Mouse (Mus musculus): ENCODE data around the gene Lgr4.

Lgr4 gene

DNA sequence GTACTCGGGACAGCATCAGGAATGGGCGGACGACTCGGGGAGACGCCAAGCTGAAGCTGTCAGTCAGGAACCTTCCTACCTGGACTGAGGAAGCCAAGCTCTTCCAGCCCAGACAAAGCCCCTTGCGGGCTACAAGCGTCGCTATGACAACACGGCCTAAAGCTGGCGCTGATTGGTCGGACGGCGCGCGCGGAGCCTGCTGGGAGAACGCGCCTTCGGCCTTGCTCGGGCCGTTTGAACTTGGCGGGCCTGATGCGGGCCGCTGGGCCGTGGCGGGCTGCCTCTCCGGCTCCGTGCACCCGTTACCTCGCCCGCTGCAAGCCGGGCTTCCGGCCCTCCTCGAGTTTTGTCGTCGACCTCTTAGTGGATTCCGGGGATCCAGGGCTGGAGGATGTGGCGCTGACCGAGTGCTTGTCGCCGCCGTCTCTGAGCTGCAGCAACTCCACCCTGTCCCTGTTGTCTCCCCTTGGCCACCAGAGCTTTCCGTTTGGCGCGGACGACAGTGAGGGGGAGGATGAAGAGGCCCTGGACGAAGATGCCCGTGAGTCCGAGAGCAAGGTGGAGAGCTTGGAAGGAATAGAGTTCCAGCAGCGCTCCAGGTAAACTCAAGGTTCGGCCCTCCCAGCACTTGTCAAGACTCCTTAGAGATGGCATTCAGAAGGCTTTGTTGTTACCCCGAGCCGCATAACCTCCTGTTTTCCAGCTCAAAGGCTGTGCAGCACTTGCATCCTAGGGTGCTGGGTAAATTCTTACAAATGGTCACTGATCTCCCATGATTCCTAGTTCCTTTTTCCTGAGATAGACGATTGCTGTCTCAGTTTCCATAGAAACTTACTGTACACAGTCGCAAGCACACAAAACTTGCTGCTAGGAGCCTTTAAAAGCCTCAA is 100.4 kb downstream of the Lgr4 start, which contains the start of gene Ccdc34:
Ccdc34 (plus strand) TSS at position 202 of the 890 bp plus-strand sequence.
- peak; percentile 85 for DNase-seq (ENCODE audit: low spot score)

DNA sequence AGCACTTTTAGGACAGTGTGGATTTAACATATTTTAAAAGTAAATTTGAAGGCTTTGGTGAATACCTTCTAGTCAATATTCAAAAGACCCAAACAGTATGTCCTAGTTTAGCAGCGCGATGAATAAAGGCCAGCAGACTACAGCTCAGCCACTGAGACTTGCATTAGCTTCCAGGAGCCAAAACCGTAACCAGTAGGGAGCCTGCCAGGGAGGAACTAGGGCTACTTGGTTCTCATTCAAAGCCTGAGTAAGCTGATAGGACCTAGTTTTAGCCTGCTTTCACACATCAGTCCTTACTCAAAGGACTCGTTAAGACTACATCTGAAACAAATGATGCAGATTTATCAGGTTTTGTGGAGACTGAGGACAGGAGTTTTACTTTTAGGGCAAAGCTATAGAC is 102.2 kb downstream of the Lgr4 start:
- DNase-seq (ENCODE audit: low spot score) = no peak

DNA sequence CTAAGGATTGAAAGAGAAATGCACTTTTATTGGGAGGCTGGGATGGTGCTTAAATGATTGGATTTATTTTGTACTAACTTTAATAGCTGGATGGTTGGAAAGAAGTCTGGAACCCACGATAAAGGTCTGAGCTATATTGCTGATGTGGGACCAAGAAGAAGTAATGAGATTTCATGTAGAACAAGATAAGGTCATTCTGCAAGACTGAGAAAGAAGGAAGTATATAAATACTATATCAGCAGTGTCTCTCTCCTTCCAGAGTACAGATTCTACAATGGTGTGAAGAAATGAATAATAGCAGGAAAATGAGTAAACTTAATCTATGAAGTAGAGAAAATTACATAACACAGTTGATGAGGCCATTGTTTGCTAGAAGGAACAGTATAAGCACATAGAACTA is 103.0 kb downstream of the Lgr4 start:
- no peak for DNase-seq (ENCODE audit: low spot score)

DNA sequence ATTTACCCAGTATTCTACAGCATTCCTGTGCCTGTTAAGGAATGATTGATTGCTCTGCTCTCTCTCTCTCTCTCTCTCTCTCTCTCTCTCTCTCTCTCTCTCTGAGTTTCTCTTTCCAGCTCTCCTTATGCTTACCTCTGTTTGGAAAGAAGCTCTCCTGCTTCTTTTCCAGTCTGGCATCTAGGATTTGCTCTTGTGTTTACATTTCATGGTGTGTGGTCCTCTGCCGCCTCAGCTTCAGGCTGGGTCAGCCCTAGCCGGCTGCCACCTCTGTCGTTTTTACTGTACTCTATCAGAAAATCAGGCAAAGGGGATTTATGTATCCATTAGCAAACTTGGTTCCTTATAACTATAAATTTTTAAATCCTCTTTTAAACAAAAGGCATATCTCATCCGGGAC is 118.8 kb downstream of the Lgr4 start:
- no peak for DNase-seq (ENCODE audit: low spot score)

DNA sequence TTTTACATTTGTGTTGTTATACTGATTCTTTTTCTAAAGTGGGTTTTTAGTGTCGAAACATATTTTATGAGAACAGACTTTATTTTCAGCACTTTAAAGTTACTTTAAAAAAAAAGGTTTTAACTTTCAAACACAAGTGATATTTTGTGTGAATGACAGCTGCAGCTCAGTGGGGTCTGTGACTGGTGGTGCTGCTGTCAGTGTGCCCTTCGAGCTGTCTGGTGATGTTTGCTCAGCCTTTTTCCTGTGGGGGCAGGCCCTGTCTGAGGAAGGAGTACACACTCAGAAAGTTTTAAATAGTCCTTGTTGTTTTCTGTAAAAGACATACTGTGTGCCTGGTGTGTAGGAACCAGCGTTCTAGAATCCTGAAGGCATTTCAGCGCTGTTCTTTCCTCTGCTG is 119.2 kb downstream of the Lgr4 start:
- no peak for DNase-seq (ENCODE audit: low spot score)

DNA sequence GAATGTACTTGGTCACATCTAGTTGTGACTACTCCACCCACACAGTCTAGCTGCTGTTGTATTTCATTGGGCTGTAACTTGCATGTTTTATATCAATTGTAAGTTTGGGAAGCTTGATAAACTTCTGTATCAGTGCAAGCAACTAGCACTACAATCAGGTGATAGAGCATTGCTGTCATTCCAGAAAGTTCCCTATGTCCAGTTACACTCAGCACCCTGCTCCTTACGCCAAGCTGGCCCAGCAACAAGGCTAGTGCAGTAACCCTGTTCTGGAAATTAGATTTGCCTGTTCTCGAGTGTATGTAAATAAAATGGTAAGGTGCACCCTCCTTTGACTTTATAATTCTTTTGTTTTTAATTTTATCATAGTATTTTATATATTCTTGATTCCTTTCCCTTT is 119.8 kb downstream of the Lgr4 start:
- no peak for DNase-seq (ENCODE audit: low spot score)

DNA sequence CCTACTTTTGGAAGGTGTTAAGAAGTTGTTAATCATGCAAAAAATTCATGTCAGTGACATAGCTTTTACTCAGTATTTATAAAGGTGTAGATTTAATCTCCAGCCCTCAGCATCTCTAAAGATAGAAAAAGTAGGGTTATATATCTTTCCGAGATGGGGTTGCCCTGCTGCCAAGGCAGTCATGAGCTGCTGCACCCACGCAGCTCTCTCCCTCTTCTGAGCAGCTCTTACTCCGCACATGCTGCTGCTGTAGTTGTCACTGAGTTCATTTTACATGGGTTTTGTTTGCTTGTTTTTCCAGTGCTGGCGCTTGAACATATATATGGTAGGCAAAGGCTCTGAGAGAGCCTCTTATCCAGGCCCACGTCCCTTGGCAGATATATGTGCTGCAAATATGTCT is 120.9 kb downstream of the Lgr4 start:
- no peak for DNase-seq (ENCODE audit: low spot score)

DNA sequence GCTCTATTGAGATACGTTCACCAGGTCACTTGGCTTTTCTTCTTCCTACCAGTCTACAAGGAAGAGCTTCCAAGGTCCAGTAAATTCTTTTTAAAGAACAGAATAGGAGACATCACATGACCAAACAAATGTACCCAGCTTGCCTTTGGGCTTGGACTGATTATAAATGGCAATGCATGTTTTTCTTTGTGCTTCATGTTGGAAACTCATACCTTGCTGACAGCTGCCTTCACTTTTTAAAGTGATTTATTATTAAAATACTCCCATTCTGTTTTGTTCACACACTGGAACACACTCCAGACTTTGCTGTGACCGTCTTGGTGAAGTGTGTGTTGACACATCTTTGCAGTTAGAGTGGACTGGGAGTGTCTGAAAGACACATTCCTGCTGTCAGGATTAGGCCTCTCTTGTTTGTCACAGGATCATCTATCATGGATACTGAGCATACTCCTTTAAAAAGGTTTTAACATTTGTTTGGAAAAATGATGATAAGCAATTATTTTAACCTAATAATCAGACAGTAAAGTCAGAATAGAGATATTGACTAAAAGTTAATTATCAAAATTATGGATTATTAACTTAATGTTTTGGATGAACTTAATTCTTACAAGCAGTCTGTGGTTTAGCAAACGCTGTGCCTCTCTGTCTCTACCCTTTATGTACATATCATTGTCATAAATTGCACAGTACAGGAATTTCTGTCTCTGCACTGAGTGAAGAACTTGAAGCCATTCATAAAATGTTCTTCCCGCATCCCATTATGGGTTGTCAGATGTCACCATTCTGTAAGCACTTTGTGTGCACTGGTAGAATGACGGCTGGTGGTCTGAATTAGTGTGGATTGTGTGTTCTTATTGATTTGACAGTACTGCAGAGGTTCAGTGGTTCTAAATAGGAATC is 125.7 kb downstream of the Lgr4 start:
- DNase-seq (ENCODE audit: low spot score) = no peak

DNA sequence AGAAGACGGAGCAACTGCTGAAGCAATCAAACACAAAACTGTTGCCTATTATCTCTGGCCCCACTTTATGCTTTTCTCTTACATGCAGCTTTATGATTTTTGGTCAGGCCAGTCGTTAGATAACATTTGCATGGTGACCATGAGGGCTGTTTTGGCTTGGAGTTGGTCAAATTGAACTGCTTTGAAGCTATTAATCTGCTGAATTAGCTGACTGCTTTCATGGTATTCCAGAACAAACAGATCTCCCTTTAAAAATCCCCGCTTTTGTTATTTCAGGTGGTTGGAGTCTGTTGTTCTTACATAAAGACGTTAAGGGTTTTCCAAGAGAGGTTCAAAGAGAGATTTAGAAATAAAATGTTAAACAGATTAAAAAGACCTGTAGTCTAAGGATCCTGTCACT is 141.0 kb downstream of the Lgr4 start:
- no peak for DNase-seq (ENCODE audit: low spot score)

DNA sequence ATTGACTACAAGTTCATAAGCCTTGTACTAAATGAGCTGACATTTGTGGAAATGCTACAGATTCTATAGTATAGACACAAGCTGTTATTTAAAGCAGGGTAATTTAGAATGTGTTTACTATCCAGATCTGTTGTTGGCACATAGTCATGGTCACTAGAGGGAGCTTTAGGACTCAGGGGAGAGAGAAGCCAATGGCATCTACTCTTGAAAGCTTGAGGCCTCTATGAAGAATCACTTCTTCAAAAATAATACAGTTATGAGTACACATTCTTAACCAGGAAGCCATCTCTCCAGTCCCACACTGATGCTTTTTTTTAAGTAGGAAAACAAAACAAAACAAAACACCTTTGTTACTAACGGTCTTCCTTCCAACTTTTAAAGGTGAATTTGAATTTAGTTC is 145.7 kb downstream of the Lgr4 start:
- DNase-seq (ENCODE audit: low spot score) = no peak
